9 mouse cellular contexts compared by ENCODE assay signal in the genomic region with DNA sequence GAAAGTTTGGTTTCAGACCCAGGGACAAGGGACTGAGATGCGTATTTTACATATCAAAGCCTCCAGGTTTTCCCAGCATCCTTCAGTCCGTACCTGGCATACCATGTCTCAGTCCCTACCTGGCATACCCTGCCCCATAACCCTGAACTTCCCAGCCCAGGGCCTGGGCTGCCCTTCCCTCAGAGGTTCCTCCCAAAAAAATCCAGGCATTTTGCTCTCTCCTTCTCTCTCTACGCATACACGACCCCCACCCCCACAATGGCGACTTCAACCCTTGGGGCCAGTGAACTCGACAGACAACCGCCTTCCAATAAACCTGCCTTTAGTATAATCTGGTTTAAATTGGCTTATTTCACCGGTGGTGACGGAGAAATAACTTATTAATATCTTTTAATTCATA. TPM values are rescaled to one million over a fixed set of nuclear protein-coding genes. Genes with fewer than 3 reads are reported as not detected.
DNase-seq lines count a peak whose midpoint lies in the region; ATAC-seq and TF ChIP-seq lines count a peak whose summit lies in the region.
"Had no signal": no experiment of that assay in that cellular context is flagged by ENCODE, and none has a peak within 500 bp of the region (broad histone marks: within the 10 kb centered on the region; RNA-seq: fewer than 3 reads in every experiment).

No protein-coding gene starts in this region.

- H3K27ac ChIP-seq in lung, embryonic 15.5 days, result no peak overlapping the region
- H3K27ac ChIP-seq in forebrain, embryonic 13.5 days, result no peak overlapping the region
- no peak overlapping the region for H3K27ac ChIP-seq in intestine, postnatal 0 days (ENCODE audit: low read depth, low read length)
- H3K27ac ChIP-seq in neural tube, embryonic 14.5 days (ENCODE audit: low read depth, low read length), result peak overlapping the region; percentile 81; the same call in 1 of the 2 replicates

- peak overlapping the region; percentile 78 for H3K4me2 ChIP-seq in lung, embryonic 15.5 days
- H3K4me2 ChIP-seq in forebrain, embryonic 13.5 days, result peak overlapping the region; percentile 84
- H3K4me2 ChIP-seq in intestine, postnatal 0 days (replicated peaks; ENCODE audit: low read depth), result peak overlapping the region; percentile 87
- peak overlapping the region; percentile 68 for H3K4me2 ChIP-seq in neural tube, embryonic 14.5 days (ENCODE audit: low read depth, low read length)

- ATAC-seq in lung, embryonic 15.5 days (ENCODE audit: borderline replicate concordance, extremely low read depth, low FRiP score, low TSS enrichment), result 0 out of 2 replicates have a peak, but pooled peaks have one; percentile 21
- peak; percentile 53 for ATAC-seq in forebrain, embryonic 13.5 days
- peak; percentile 2; the same call in 1 of the 2 replicates for ATAC-seq in intestine, postnatal 0 days
- ATAC-seq in neural tube, embryonic 14.5 days (ENCODE audit: low read depth), result peak; percentile 47; the same call in 1 of the 2 replicates
- ATAC-seq in erythroid progenitor cell, adult 5-6 weeks (replicated peaks; ENCODE audit: low FRiP score, poor library complexity, severe bottlenecking), result no peak

- no peak for TF ChIP-seq CTCF in intestine, postnatal 0 days (IDR thresholded peaks at IDR 0.05; ENCODE audit: low read depth)

- no peak for DNase-seq in lung, adult 18-20 months
- no peak for DNase-seq in right cerebral cortex, adult 2 months (ENCODE audit: low spot score in 2 of 2)
- DNase-seq in ovary, postnatal 14 days (ENCODE audit: low spot score), result no peak

- no peaks in the 10 kb centered on the region for H3K27me3 ChIP-seq in lung, embryonic 15.5 days
- H3K27me3 ChIP-seq in forebrain, embryonic 13.5 days, result no peaks in the 10 kb centered on the region; the same call in 1 of the 2 replicates
- no peaks in the 10 kb centered on the region for H3K27me3 ChIP-seq in intestine, postnatal 0 days (replicated peaks; ENCODE audit: control insufficient read depth, insufficient read depth, low read length)
- no peaks in the 10 kb centered on the region for H3K27me3 ChIP-seq in neural tube, embryonic 14.5 days (ENCODE audit: control insufficient read depth, insufficient read depth, low read length)

- no peak overlapping the region for H3K9ac ChIP-seq in lung, embryonic 15.5 days
- H3K9ac ChIP-seq in forebrain, embryonic 13.5 days, result peak overlapping the region; percentile 78; the same call in 1 of the 2 replicates
- H3K9ac ChIP-seq in intestine, postnatal 0 days (ENCODE audit: low read depth, low read length), result no peak overlapping the region
- H3K9ac ChIP-seq in neural tube, embryonic 14.5 days (replicated peaks; ENCODE audit: low read depth, low read length), result peak overlapping the region; percentile 76; the same call in 1 of the 2 replicates

- H3K36me3 ChIP-seq in lung, embryonic 15.5 days, result peaks cover 10% of the 10 kb centered on the region; the same call in 1 of the 2 replicates
- H3K36me3 ChIP-seq in forebrain, embryonic 13.5 days (ENCODE audit: poor library complexity, severe bottlenecking), result peaks cover 12% of the 10 kb centered on the region
- H3K36me3 ChIP-seq in intestine, postnatal 0 days (ENCODE audit: control insufficient read depth, insufficient read depth), result peaks cover 7% of the 10 kb centered on the region
- peaks cover 8% of the 10 kb centered on the region for H3K36me3 ChIP-seq in neural tube, embryonic 14.5 days (ENCODE audit: control insufficient read depth, insufficient read depth, low read length)

- no peaks in the 10 kb centered on the region for H3K9me3 ChIP-seq in lung, embryonic 15.5 days
- no peaks in the 10 kb centered on the region for H3K9me3 ChIP-seq in forebrain, embryonic 13.5 days (replicated peaks)
- no peaks in the 10 kb centered on the region for H3K9me3 ChIP-seq in intestine, postnatal 0 days (ENCODE audit: control insufficient read depth)
- no peaks in the 10 kb centered on the region for H3K9me3 ChIP-seq in neural tube, embryonic 14.5 days (ENCODE audit: control insufficient read depth, low read length)

- peaks cover 14% of the 10 kb centered on the region for H3K4me1 ChIP-seq in lung, embryonic 15.5 days
- H3K4me1 ChIP-seq in forebrain, embryonic 13.5 days, result peaks cover 19% of the 10 kb centered on the region
- peaks cover 4% of the 10 kb centered on the region; the same call in 1 of the 2 replicates for H3K4me1 ChIP-seq in intestine, postnatal 0 days (replicated peaks; ENCODE audit: control insufficient read depth, insufficient read depth, low read length)
- peaks cover 8% of the 10 kb centered on the region for H3K4me1 ChIP-seq in neural tube, embryonic 14.5 days (ENCODE audit: control insufficient read depth, insufficient read depth, low read length)

- 40% methylated on average over 9 of the region's 9 CpGs for WGBS in lung, embryonic 15.5 days
- 37% methylated on average over 9 of the region's 9 CpGs for whole genome bisulfite sequencing in forebrain, embryonic 13.5 days
- 40% methylated on average over 9 of the region's 9 CpGs for whole genome bisulfite sequencing in intestine, postnatal 0 days
- WGBS in neural tube, embryonic 14.5 days, result 46% methylated on average over 9 of the region's 9 CpGs

- peak overlapping the region; percentile 64 for H3K4me3 ChIP-seq in lung, embryonic 15.5 days
- peak overlapping the region; percentile 68 for H3K4me3 ChIP-seq in forebrain, embryonic 13.5 days
- H3K4me3 ChIP-seq in intestine, postnatal 0 days (ENCODE audit: low read depth, low read length), result peak overlapping the region; percentile 75; the same call in 1 of the 2 replicates
- H3K4me3 ChIP-seq in neural tube, embryonic 14.5 days (ENCODE audit: low read depth, low read length), result peak overlapping the region; percentile 72

RNA-seq across cellular contexts. Expression of a gene that starts 0.4 kb away (rescaled TPM):
- polyA plus RNA-seq in lung, embryonic 15.5 days (2015; fragmentation: Nextera tagmentation; extraction: Ambion mirVana), result 13.5 and 21.0 TPM in 2 replicates
- 25.2 and 28.4 TPM in 2 replicates for polyA plus RNA-seq in forebrain, embryonic 13.5 days (2015; fragmentation: Nextera tagmentation; extraction: Ambion mirVana)
- polyA plus RNA-seq in intestine, postnatal 0 days (2015; fragmentation: Nextera tagmentation; extraction: Ambion mirVana), result 7.7 and 8.4 TPM in 2 replicates
- 23.3 and 25.1 TPM in 2 replicates for polyA plus RNA-seq in neural tube, embryonic 14.5 days (2014; fragmentation: Nextera tagmentation; extraction: Ambion mirVana)
- total RNA-seq in erythroid progenitor cell, adult 5-6 weeks (2015; ENCODE audit: low replicate concordance), result 4.7 and 5.9 TPM in 2 replicates
- 5.3 and 6.0 TPM in 2 replicates for total RNA-seq in erythroid progenitor cell, adult 5-6 weeks (2017; ENCODE audit: low replicate concordance)

RNA-seq across cellular contexts. Expression of a gene that starts 47.1 kb away (rescaled TPM):
- polyA plus RNA-seq in lung, embryonic 15.5 days (2015; fragmentation: Nextera tagmentation; extraction: Ambion mirVana), result 0.11 TPM in 1 of 2 replicates, not detected in the other
- polyA plus RNA-seq in forebrain, embryonic 13.5 days (2015; fragmentation: Nextera tagmentation; extraction: Ambion mirVana), result 0.15 TPM in 1 of 2 replicates, not detected in the other
- polyA plus RNA-seq in intestine, postnatal 0 days (2015; fragmentation: Nextera tagmentation; extraction: Ambion mirVana), result 0.52 and 0.64 TPM in 2 replicates
- polyA plus RNA-seq in neural tube, embryonic 14.5 days (2014; fragmentation: Nextera tagmentation; extraction: Ambion mirVana), result 4.0 and 4.3 TPM in 2 replicates
- not detected in 2 replicates for total RNA-seq in erythroid progenitor cell, adult 5-6 weeks (2015; ENCODE audit: low replicate concordance)
- not detected in 2 replicates for total RNA-seq in erythroid progenitor cell, adult 5-6 weeks (2017; ENCODE audit: low replicate concordance)
- total RNA-seq: adrenal gland, postnatal 36 days had no signal

RNA-seq across cellular contexts. Expression of a gene that starts 48.3 kb away (rescaled TPM):
- 0.34 and 1.4 TPM in 2 replicates for polyA plus RNA-seq in lung, embryonic 15.5 days (2015; fragmentation: Nextera tagmentation; extraction: Ambion mirVana)
- 0.33 and 0.35 TPM in 2 replicates for polyA plus RNA-seq in forebrain, embryonic 13.5 days (2015; fragmentation: Nextera tagmentation; extraction: Ambion mirVana)
- polyA plus RNA-seq in intestine, postnatal 0 days (2015; fragmentation: Nextera tagmentation; extraction: Ambion mirVana), result 5.5 and 5.8 TPM in 2 replicates
- polyA plus RNA-seq in neural tube, embryonic 14.5 days (2014; fragmentation: Nextera tagmentation; extraction: Ambion mirVana), result 31.3 and 32.6 TPM in 2 replicates
- total RNA-seq in erythroid progenitor cell, adult 5-6 weeks (2015; ENCODE audit: low replicate concordance), result not detected in 2 replicates
- not detected in 2 replicates for total RNA-seq in erythroid progenitor cell, adult 5-6 weeks (2017; ENCODE audit: low replicate concordance)
- total RNA-seq: adrenal gland, postnatal 36 days had no signal

Comparison
In these comparisons a context has a peak if more than half of its experiments do, and no peak if none do; other contexts are left out.
1. H3K9ac ChIP-seq: peak in forebrain, embryonic 13.5 days (single experiment) and neural tube, embryonic 14.5 days (single experiment); none in lung, embryonic 15.5 days (single experiment) and intestine, postnatal 0 days (single experiment).
2. Peak in every context shown above with its lines, with median percentiles within 50 percentile points of each other: H3K4me2 ChIP-seq and H3K4me3 ChIP-seq.